Mouse (Mus musculus): ENCODE results near the gene Hist3h2a. TPM values are rescaled to one million over a fixed set of nuclear protein-coding genes. Genes with fewer than 3 reads are reported as not detected.

The Hist3h2a gene
- polyA plus RNA-seq, 1 experiment = 14.8 TPM

DNA sequence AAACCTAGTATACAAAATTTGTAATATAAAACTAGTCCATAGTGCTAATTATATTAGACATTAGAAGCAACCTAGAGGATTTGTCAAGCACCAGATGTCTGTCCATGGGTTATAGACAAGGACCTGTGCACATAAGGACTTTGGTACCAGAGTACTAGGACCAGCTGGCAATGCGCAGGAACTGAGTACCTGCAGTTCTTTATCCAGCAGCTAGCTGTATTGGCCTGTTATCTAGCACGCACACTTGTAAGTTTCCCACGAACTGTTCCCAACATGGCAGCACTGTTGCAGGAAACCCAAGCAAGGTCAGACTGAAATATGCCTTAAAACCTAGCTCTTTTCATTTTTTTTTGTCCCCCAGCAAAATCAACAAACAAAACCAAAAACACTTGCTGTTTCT, 24.2 kb upstream of the Hist3h2a start:
- H3K36me3 ChIP-seq (ENCODE audit: control insufficient read depth, insufficient read depth, low read length) = peaks cover 20% of the 10 kb centered on the region
- H3K27me3 ChIP-seq (ENCODE audit: control insufficient read depth, insufficient read depth, low read length) = no peaks in the 10 kb centered on the region
- WGBS = 91% methylated on average over 3 of the region's 3 CpGs
- H3K4me1 ChIP-seq (ENCODE audit: control insufficient read depth, insufficient read depth, insufficient read length) = 0 out of 2 replicates have a peak, but pooled peaks cover 2% of the 10 kb centered on the region
- no peak for TF ChIP-seq POLR2A (IDR thresholded peaks at IDR 0.05; ENCODE audit: low read depth, low read length)
- no peak for TF ChIP-seq CTCF (IDR thresholded peaks at IDR 0.05; ENCODE audit: extremely low read depth, insufficient read depth, insufficient read length, insufficient replicate concordance)
- no peak overlapping the region for H3K27ac ChIP-seq (ENCODE audit: insufficient read depth, low read length)
- DNase-seq (ENCODE audit: low read depth in 1 of 2, low spot score in 2 of 2) = no peak
- H3K4me3 ChIP-seq (ENCODE audit: extremely low read depth, insufficient read depth, insufficient read length) = no peak overlapping the region

DNA sequence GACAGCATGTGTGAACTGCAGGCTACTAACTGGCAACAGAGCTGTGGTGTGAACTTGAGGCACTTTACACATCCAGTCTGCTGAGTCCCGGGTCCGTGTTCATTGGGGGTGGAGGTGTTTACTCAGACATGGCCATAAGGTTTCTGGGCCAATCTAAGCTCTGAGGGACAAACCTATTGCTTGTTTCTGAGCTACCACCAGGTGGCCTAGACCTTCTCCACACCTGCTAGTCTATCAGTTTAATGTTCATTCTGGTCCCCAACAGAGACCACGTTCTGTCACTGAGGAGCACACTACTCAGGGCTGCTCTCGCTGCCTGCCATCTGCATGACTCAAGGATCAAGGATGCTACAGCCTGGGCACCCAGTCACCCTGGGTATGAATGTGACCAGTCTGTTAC, 22.9 kb upstream of the Hist3h2a start:
- Histone ChIP-seq H3K27me3 (ENCODE audit: control insufficient read depth, insufficient read depth, low read length) (no peaks in the 10 kb centered on the region), H3K36me3 (ENCODE audit: control insufficient read depth, insufficient read depth, low read length) (peaks cover 23% of the 10 kb centered on the region), H3K4me1 (ENCODE audit: control insufficient read depth, insufficient read depth, insufficient read length) (peaks cover 2% of the 10 kb centered on the region; the same call in 1 of the 2 replicates), H3K4me3 (ENCODE audit: extremely low read depth, insufficient read depth, insufficient read length) (no peak overlapping the region), H3K27ac (ENCODE audit: insufficient read depth, low read length) (no peak overlapping the region)
- WGBS = 71% methylated on average over 4 of the region's 4 CpGs
- no peak for TF ChIP-seq CTCF (IDR thresholded peaks at IDR 0.05; ENCODE audit: extremely low read depth, insufficient read depth, insufficient read length, insufficient replicate concordance)
- TF ChIP-seq POLR2A (IDR thresholded peaks at IDR 0.05; ENCODE audit: low read depth, low read length) = no peak
- no peak for DNase-seq (ENCODE audit: low read depth in 1 of 2, low spot score in 2 of 2)

DNA sequence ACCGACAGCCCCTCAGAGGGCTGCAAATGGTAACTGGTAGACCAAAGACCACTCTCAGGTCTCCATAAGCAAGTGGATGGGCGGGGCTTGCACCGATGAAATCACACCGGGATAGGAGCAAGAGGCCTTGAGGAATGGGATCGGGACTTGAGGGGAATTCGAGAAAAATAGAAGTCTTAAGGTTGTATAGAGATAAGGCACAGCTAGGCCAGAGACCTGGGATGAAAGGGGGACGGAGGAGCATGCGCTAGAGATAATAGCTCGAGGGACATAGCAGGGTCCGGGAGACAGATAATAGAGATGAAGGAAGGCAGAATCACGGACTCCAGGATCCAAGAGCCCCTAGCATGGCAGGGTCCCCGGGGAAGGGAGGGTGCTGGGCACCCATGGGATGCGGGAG, 16.6 kb upstream of the Hist3h2a start:
- peaks cover 18% of the 10 kb centered on the region for H3K36me3 ChIP-seq (ENCODE audit: control insufficient read depth, insufficient read depth, low read length)
- H3K4me3 ChIP-seq (ENCODE audit: extremely low read depth, insufficient read depth, insufficient read length) = peak overlapping the region; percentile 72
- WGBS = 4% methylated on average over 13 of the region's 13 CpGs
- H3K4me1 ChIP-seq (ENCODE audit: control insufficient read depth, insufficient read depth, insufficient read length) = peaks cover 11% of the 10 kb centered on the region
- peak overlapping the region; percentile 88; the same call in 1 of the 2 replicates for H3K27ac ChIP-seq (ENCODE audit: insufficient read depth, low read length)
- no peak for DNase-seq (ENCODE audit: low read depth in 1 of 2, low spot score in 2 of 2)
- TF ChIP-seq CTCF (IDR thresholded peaks at IDR 0.05; ENCODE audit: extremely low read depth, insufficient read depth, insufficient read length, insufficient replicate concordance) (no peak), POLR2A (IDR thresholded peaks at IDR 0.05; ENCODE audit: low read depth, low read length) (no peak)
- H3K27me3 ChIP-seq (ENCODE audit: control insufficient read depth, insufficient read depth, low read length) = no peaks in the 10 kb centered on the region

DNA sequence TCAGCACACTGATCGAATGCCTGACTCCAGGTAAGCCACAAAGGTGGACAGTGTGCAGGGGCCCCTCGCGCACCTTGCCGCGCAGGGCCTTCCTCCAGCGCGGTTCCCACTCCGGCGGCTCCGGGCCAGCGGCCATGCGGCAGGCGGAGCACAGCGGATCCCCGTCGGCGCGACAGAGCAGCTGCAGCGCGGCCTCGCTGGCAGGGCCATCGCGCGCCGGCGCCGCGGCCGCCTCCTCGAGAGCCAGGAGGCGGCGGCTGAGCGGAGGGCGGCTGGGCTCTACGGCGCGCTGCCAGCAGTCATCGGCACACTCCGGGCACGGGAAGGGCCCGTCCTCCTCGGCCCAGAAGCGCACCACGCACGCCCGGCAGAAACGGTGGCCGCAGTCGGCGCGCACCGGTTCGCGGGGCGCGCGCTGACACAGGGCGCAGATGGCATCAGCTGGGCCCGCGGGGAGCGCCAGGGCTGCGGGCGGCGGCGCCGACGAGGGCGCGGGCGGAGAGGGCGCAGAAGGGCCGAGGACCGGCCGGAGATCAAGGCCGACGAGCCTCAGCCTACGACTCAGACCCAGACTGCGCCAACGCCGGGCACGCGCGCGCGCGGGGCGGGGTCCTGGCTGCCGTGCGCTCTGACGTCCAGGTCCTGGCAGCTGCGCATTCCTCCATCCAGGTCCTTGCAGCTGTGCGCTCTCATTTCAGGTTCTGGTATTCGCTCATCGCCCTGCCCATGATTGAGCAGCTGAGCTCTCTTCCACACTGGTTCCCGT, 16.0 kb upstream of the Hist3h2a start, which contains the start of gene Rnf187:
Rnf187 (minus strand) TSS at position 595 of the 766 bp plus-strand sequence.
- WGBS = under 1% methylated on average over 92 of the region's 95 CpGs
- peak within 1 kb of the TSS; percentile 88 for H3K27ac ChIP-seq (ENCODE audit: insufficient read depth, low read length)
- peak; percentile 77 to 89 for DNase-seq (ENCODE audit: low read depth in 1 of 2, low spot score in 2 of 2)

DNA sequence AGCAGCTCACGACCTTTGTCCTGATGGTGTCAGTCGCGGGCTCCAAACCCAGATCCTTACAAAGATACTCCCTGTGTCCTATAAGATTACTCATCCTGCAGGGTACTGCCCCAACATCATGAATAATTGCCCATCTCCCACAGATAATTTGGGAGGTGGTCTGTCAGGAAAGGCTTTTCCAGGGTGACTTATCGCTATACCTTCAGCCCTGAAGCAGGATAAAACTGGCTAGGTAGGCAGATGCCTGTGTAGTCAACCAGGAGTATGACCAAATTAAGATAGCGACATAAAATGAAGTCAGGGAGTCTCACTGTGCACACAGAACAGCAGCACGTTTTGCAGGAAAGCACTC, 15.4 kb upstream of the Hist3h2a start:
- 29% methylated on average over 6 of the region's 6 CpGs for WGBS
- H3K4me1 ChIP-seq (ENCODE audit: control insufficient read depth, insufficient read depth, insufficient read length) = peaks cover 11% of the 10 kb centered on the region
- no peak for TF ChIP-seq CTCF (IDR thresholded peaks at IDR 0.05; ENCODE audit: extremely low read depth, insufficient read depth, insufficient read length, insufficient replicate concordance)
- no peak for TF ChIP-seq POLR2A (IDR thresholded peaks at IDR 0.05; ENCODE audit: low read depth, low read length)
- no peaks in the 10 kb centered on the region for H3K27me3 ChIP-seq (ENCODE audit: control insufficient read depth, insufficient read depth, low read length)
- H3K36me3 ChIP-seq (ENCODE audit: control insufficient read depth, insufficient read depth, low read length) = peaks cover 10% of the 10 kb centered on the region
- no peak for DNase-seq (ENCODE audit: low read depth in 1 of 2, low spot score in 2 of 2)
- H3K4me3 ChIP-seq (ENCODE audit: extremely low read depth, insufficient read depth, insufficient read length) = peak overlapping the region; percentile 72; the same call in 1 of the 2 replicates
- H3K27ac ChIP-seq (ENCODE audit: insufficient read depth, low read length) = no peak overlapping the region

More for the DNA sequence above, 16.0 kb upstream of the Hist3h2a start, which contains the start of gene Rnf187:
- H3K4me1 ChIP-seq (ENCODE audit: control insufficient read depth, insufficient read depth, insufficient read length) = peaks cover 11% of the 10 kb centered on the region
- TF ChIP-seq POLR2A (IDR thresholded peaks at IDR 0.05; ENCODE audit: low read depth, low read length) = peak; percentile 80
- TF ChIP-seq CTCF (IDR thresholded peaks at IDR 0.05; ENCODE audit: extremely low read depth, insufficient read depth, insufficient read length, insufficient replicate concordance) = no peak
- peaks cover 15% of the 10 kb centered on the region for H3K36me3 ChIP-seq (ENCODE audit: control insufficient read depth, insufficient read depth, low read length)
- peak within 1 kb of the TSS; percentile 72 for H3K4me3 ChIP-seq (ENCODE audit: extremely low read depth, insufficient read depth, insufficient read length)
- no peaks in the 10 kb centered on the region for H3K27me3 ChIP-seq (ENCODE audit: control insufficient read depth, insufficient read depth, low read length)

DNA sequence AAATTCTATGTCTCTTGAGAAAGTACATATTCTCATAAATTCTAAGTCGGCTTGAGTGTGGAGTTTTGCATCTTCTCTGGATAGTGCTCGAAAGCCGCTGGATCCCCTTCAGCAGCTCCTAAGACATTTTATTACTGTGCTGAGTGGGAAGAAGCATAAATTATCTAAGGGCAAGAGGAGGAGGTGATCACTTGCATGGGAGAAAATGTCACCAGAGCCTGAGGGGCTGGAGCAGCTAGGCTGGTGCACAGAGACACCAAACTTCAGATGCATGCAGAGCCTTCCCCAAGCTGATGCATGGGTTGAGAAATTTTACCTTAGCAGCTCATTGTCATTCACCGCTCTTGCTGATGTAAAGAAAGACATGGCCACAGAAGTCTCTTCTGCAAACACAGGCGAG, 10.3 kb upstream of the Hist3h2a start:
- H3K27me3 ChIP-seq (ENCODE audit: control insufficient read depth, insufficient read depth, low read length) = no peaks in the 10 kb centered on the region
- no peak overlapping the region for H3K4me3 ChIP-seq (ENCODE audit: extremely low read depth, insufficient read depth, insufficient read length)
- no peak for TF ChIP-seq CTCF (IDR thresholded peaks at IDR 0.05; ENCODE audit: extremely low read depth, insufficient read depth, insufficient read length, insufficient replicate concordance)
- no peak for TF ChIP-seq POLR2A (IDR thresholded peaks at IDR 0.05; ENCODE audit: low read depth, low read length)
- no peak for DNase-seq (ENCODE audit: low read depth in 1 of 2, low spot score in 2 of 2)
- no peak overlapping the region for H3K27ac ChIP-seq (ENCODE audit: insufficient read depth, low read length)
- 85% methylated on average over 5 of the region's 5 CpGs for WGBS
- H3K36me3 ChIP-seq (ENCODE audit: control insufficient read depth, insufficient read depth, low read length) = no peaks in the 10 kb centered on the region
- H3K4me1 ChIP-seq (ENCODE audit: control insufficient read depth, insufficient read depth, insufficient read length) = peaks cover 2% of the 10 kb centered on the region; the same call in 1 of the 2 replicates

DNA sequence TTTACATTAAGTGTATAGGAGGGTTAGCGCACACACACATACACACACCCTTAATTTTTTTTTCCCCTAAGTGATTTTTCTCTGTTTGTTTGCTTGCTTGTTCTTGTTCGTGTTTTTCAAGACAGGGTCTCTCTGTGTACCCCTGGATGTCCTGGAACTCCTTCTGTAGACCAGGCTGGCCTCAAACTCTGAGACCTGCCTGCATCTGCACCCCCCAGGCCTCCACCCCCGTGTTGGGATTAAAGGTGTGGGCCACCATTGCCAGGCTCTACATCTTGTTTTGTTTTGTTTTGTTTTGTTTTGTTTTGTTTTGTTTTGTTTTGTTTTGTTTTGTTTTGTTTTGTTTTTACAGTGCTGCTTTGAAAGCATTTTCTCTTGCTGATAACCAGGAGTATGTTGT, 7.2 kb upstream of the Hist3h2a start:
- Histone ChIP-seq H3K36me3 (ENCODE audit: control insufficient read depth, insufficient read depth, low read length) (no peaks in the 10 kb centered on the region), H3K27me3 (ENCODE audit: control insufficient read depth, insufficient read depth, low read length) (no peaks in the 10 kb centered on the region), H3K4me1 (ENCODE audit: control insufficient read depth, insufficient read depth, insufficient read length) (peaks cover 2% of the 10 kb centered on the region; the same call in 1 of the 2 replicates), H3K4me3 (ENCODE audit: extremely low read depth, insufficient read depth, insufficient read length) (no peak overlapping the region), H3K27ac (ENCODE audit: insufficient read depth, low read length) (no peak overlapping the region)
- TF ChIP-seq POLR2A (IDR thresholded peaks at IDR 0.05; ENCODE audit: low read depth, low read length) (no peak), CTCF (IDR thresholded peaks at IDR 0.05; ENCODE audit: extremely low read depth, insufficient read depth, insufficient read length, insufficient replicate concordance) (no peak)
- WGBS = 84% methylated on average over 3 of the region's 3 CpGs
- no peak for DNase-seq (ENCODE audit: low read depth in 1 of 2, low spot score in 2 of 2)
